Mouse (Mus musculus): ENCODE data around the gene Rhbdd3. TPM values are rescaled to one million over a fixed set of nuclear protein-coding genes. Genes with fewer than 3 reads are reported as not detected.

Gene Rhbdd3
- polyA plus RNA-seq, 1 experiment from 2014 or later: 27.9 TPM

DNA sequence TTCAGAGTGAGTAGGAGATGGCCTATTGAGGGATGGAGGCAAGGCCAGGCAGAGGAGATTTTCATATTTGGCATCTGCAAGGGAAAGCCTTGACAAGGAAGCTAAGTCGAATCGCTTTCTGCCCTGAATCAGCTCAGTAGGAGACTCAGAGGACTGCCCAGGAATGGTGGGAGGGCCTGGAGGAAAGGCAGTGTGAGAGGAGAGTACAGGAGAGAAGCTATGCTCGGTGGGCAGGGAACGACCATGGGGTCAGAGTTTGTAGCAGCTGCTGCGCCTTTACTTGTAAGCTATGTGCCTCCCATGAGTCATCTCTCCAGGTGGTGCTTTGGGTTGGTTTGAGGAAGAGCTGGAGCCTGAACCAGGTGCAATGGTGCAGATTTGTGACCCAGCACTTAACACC is 2.1 kb downstream of the Rhbdd3 start:
- no peak overlapping the region for H3K27ac ChIP-seq
- ATAC-seq (ENCODE audit: insufficient number of reproducible peaks, insufficient read depth, low FRiP score, low TSS enrichment): no peak
- peak overlapping the region; percentile 58 for H3K4me2 ChIP-seq (replicated peaks)
- no peaks in the 10 kb centered on the region for H3K9me3 ChIP-seq
- peak overlapping the region; percentile 69 for H3K4me3 ChIP-seq
- peaks cover 19% of the 10 kb centered on the region for H3K36me3 ChIP-seq
- H3K9ac ChIP-seq: no peak overlapping the region; the same call in 1 of the 2 replicates
- WGBS: 47% methylated on average over 5 of the region's 5 CpGs
- H3K27me3 ChIP-seq: no peaks in the 10 kb centered on the region
- H3K4me1 ChIP-seq: peaks cover 25% of the 10 kb centered on the region

- Histone ChIP-seq H3K9me3 (no peaks in the 10 kb centered on the region), H3K27ac (no peak overlapping the region), H3K9ac (no peak overlapping the region), H3K36me3 (peaks cover 19% of the 10 kb centered on the region), H3K4me1 (peaks cover 20% of the 10 kb centered on the region), H3K4me2 (replicated peaks) (no peak overlapping the region), H3K27me3 (no peaks in the 10 kb centered on the region), H3K4me3 (no peak overlapping the region)
- 79% methylated on average over 6 of the region's 6 CpGs for WGBS
- ATAC-seq (ENCODE audit: insufficient number of reproducible peaks, insufficient read depth, low FRiP score, low TSS enrichment): no peak
Measured at GRCm38 (mm10) chr11:5101641-5102040, 2.9 kb downstream of the Rhbdd3 start.

DNA sequence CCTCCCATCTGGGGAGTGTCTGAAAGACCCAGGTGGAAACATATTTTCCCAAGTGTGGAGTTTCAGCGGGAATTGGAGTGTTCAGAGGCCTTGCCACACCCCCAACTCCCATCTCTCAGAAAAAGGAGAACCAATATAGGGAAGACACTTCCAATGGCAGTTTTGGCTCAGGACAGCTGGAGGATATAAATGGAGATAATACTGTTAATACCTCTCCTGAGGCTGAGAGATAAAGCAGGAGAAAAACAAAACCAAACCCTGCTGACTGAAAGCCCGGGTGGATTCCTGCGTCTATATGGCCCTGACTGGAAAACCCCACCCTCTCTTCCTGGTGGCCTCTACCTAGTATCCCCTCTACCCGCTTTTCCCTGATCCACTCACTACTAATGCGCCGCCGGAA is 3.7 kb downstream of the Rhbdd3 start:
- Histone ChIP-seq H3K27ac (no peak overlapping the region), H3K4me3 (no peak overlapping the region), H3K4me1 (peaks cover 13% of the 10 kb centered on the region), H3K9ac (no peak overlapping the region), H3K9me3 (no peaks in the 10 kb centered on the region), H3K36me3 (peaks cover 19% of the 10 kb centered on the region), H3K27me3 (no peaks in the 10 kb centered on the region), H3K4me2 (replicated peaks) (no peak overlapping the region)
- ATAC-seq (ENCODE audit: insufficient number of reproducible peaks, insufficient read depth, low FRiP score, low TSS enrichment): no peak
- WGBS: 90% methylated on average over 7 of the region's 7 CpGs

GRCm38 (mm10) chr11:5103986-5104509 is 5.3 kb downstream of the Rhbdd3 start:
- Histone ChIP-seq H3K9me3 (no peaks in the 10 kb centered on the region), H3K4me2 (replicated peaks) (no peak overlapping the region), H3K36me3 (peaks cover 19% of the 10 kb centered on the region), H3K4me3 (no peak overlapping the region), H3K4me1 (peaks cover 12% of the 10 kb centered on the region), H3K27ac (no peak overlapping the region), H3K9ac (no peak overlapping the region), H3K27me3 (no peaks in the 10 kb centered on the region)
- 97% methylated on average over 4 of the region's 4 CpGs for WGBS
- no peak for ATAC-seq (ENCODE audit: insufficient number of reproducible peaks, insufficient read depth, low FRiP score, low TSS enrichment)

DNA sequence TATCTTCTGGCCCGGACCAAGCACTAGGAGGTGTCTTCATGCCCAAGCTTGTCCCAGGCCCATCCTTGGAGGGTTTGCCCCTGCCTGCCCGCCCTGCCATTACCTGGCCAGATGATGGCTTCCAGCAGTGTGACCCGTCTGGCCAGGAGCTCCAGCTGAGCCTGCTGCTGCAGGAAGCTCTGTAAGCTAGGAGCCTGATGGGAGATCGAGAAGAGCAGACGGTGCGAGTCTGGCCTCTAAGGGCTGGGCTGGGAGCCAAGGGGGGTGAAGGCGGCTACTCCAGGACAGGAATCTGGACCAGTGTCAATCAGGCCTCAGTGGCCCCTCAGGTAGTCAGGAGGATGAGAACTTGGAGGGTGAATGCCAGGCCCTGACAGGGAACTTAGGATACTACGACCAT is 10.7 kb downstream of the Rhbdd3 start:
- Histone ChIP-seq H3K9ac (no peak overlapping the region), H3K9me3 (no peaks in the 10 kb centered on the region), H3K4me1 (no peaks in the 10 kb centered on the region), H3K4me3 (no peak overlapping the region), H3K4me2 (replicated peaks) (no peak overlapping the region), H3K27ac (no peak overlapping the region), H3K36me3 (peaks cover 4% of the 10 kb centered on the region; the same call in 1 of the 2 replicates), H3K27me3 (no peaks in the 10 kb centered on the region)
- 71% methylated on average over 8 of the region's 8 CpGs for WGBS
- ATAC-seq (ENCODE audit: insufficient number of reproducible peaks, insufficient read depth, low FRiP score, low TSS enrichment): no peak

DNA sequence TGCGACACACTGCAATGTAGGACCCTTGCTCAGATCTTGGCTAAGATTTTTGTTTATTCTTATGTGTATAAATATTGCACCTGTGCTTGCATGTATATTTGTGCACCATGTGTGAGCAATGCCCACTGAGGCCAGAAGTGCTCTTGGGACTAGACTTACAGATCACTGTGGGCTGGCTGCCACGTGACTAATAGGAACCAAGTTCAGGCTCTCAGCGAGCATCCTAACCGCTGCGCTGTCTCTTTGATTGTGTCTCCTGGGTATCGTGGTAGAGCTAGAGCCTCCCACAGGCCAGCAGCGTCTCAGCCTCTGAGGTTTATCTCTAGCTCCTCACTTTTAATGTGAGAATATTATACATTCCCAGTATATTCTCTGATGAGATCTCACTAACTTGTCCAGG is 14.9 kb downstream of the Rhbdd3 start:
- no peak overlapping the region for H3K9ac ChIP-seq
- H3K27me3 ChIP-seq: no peaks in the 10 kb centered on the region
- no peak overlapping the region for H3K27ac ChIP-seq
- H3K9me3 ChIP-seq: no peaks in the 10 kb centered on the region
- H3K4me3 ChIP-seq: no peak overlapping the region
- no peaks in the 10 kb centered on the region for H3K36me3 ChIP-seq
- 78% methylated on average over 7 of the region's 7 CpGs for WGBS
- H3K4me1 ChIP-seq: no peaks in the 10 kb centered on the region
- ATAC-seq (ENCODE audit: insufficient number of reproducible peaks, insufficient read depth, low FRiP score, low TSS enrichment): no peak
- no peak overlapping the region for H3K4me2 ChIP-seq (replicated peaks)

DNA sequence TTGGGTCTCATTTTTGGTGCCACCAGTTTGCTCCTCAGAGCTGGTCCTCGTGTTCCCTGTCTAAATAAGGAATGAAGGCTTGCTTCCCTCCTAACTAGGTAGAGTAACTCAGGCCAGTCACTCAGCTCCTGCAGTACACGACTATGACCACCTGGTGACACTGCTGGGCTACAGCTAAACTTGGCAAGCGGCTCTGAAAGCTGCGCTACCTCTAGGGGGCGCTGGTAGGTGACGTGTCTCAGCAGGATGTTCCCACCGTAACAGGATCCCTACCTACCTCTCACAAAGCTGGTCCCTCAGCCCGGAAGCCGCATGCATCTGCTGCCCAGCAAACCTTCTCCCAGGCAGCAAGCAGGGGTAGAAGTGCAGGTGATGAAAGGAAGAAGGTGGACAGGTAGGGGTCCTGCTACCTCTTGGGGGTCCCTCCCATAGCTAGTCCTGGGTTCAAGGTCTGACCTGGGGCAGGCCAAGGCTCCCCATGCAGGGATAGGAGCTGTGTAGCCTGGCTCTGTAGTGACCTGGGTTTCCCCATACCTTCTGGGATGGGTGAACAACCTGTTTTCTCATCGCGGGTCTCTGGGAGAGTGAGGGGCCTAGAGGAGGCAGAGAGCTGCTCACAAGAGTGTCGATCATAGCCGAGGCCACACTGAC is 16.3 kb downstream of the Rhbdd3 start:
- Histone ChIP-seq H3K9ac (no peak overlapping the region), H3K36me3 (no peaks in the 10 kb centered on the region), H3K4me2 (replicated peaks) (no peak overlapping the region), H3K4me1 (no peaks in the 10 kb centered on the region), H3K9me3 (no peaks in the 10 kb centered on the region), H3K4me3 (no peak overlapping the region), H3K27ac (no peak overlapping the region), H3K27me3 (no peaks in the 10 kb centered on the region)
- ATAC-seq (ENCODE audit: insufficient number of reproducible peaks, insufficient read depth, low FRiP score, low TSS enrichment): no peak
- WGBS: 28% methylated on average over 13 of the region's 13 CpGs

DNA sequence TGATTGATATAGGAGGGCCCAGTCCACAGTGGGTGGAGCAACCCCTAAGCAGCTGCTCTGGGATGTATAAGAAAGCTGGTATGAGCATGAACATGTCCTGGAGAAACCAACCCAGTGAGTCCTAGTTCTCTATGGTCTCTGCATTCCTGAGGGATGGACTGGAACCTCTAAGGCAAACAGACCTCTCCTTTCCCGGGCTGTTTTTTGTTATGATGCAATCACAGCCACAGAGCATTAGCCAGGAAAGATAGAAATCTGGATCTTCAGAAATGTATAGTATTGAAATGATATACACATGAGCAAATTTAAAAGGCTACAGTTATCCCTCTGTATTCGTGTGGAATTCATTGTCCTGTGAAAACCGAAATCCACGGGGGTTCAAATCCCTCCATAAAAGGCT is 27.0 kb downstream of the Rhbdd3 start:
- Histone ChIP-seq H3K4me1 (no peaks in the 10 kb centered on the region), H3K4me3 (no peak overlapping the region), H3K4me2 (replicated peaks) (no peak overlapping the region), H3K27me3 (no peaks in the 10 kb centered on the region), H3K9me3 (no peaks in the 10 kb centered on the region), H3K36me3 (no peaks in the 10 kb centered on the region), H3K9ac (no peak overlapping the region), H3K27ac (no peak overlapping the region)
- ATAC-seq (ENCODE audit: insufficient number of reproducible peaks, insufficient read depth, low FRiP score, low TSS enrichment): no peak
- 76% methylated on average over 4 of the region's 4 CpGs for WGBS

- no peaks in the 10 kb centered on the region for H3K36me3 ChIP-seq
- H3K9ac ChIP-seq: no peak overlapping the region
- no peak overlapping the region for H3K4me3 ChIP-seq
- H3K27me3 ChIP-seq: no peaks in the 10 kb centered on the region
- no peak overlapping the region for H3K27ac ChIP-seq
- 59% methylated on average over 5 of the region's 5 CpGs for WGBS
- no peaks in the 10 kb centered on the region for H3K9me3 ChIP-seq
- H3K4me1 ChIP-seq: no peaks in the 10 kb centered on the region
- no peak; the same call in 1 of the 2 replicates for ATAC-seq (ENCODE audit: insufficient number of reproducible peaks, insufficient read depth, low FRiP score, low TSS enrichment)
- H3K4me2 ChIP-seq (replicated peaks): no peak overlapping the region
Measured at GRCm38 (mm10) chr11:5129035-5129480, 30.3 kb downstream of the Rhbdd3 start.

DNA sequence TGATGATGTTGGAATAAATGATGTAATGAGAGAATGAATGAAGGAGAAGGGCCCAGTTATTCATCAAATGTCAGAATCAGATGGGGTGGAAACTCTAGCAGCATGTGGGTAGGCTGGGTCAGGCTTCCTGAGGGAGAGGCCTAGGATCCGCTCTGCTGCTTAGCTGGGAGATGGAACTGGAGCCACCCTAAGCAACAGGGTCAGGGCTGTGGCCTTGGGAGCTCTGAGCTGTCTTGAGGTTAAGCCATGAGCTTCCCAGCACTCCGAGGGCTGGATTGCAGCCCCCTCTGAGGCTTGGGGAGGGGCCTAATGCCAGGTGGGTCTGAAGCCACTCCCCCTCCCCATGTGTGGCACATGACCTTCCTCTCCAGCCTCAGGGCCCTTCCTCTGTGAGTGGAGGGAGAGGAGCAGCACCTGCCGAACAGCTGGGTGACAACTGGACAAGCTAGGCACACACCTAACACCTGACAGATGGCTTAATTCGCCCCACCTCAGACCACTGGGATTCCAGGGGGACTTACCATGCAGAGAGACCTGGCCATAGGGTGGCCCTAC is 31.5 kb downstream of the Rhbdd3 start:
- Histone ChIP-seq H3K9ac (no peak overlapping the region), H3K4me2 (replicated peaks) (no peak overlapping the region), H3K4me3 (no peak overlapping the region), H3K27ac (no peak overlapping the region), H3K4me1 (no peaks in the 10 kb centered on the region), H3K27me3 (no peaks in the 10 kb centered on the region), H3K9me3 (no peaks in the 10 kb centered on the region), H3K36me3 (no peaks in the 10 kb centered on the region)
- no peak for ATAC-seq (ENCODE audit: insufficient number of reproducible peaks, insufficient read depth, low FRiP score, low TSS enrichment)
- WGBS: 54% methylated on average over 4 of the region's 4 CpGs

- H3K27me3 ChIP-seq: no peaks in the 10 kb centered on the region
- H3K27ac ChIP-seq: no peak overlapping the region
- no peaks in the 10 kb centered on the region for H3K9me3 ChIP-seq
- no peak overlapping the region for H3K4me3 ChIP-seq
- H3K36me3 ChIP-seq: no peaks in the 10 kb centered on the region
- no peaks in the 10 kb centered on the region for H3K4me1 ChIP-seq
- WGBS: 61% methylated on average over 4 of the region's 4 CpGs
- no peak for ATAC-seq (ENCODE audit: insufficient number of reproducible peaks, insufficient read depth, low FRiP score, low TSS enrichment)
- no peak overlapping the region for H3K4me2 ChIP-seq (replicated peaks)
- no peak overlapping the region for H3K9ac ChIP-seq
Measured at GRCm38 (mm10) chr11:5132751-5133150, 34.0 kb downstream of the Rhbdd3 start.

- Histone ChIP-seq H3K4me1 (peaks cover 7% of the 10 kb centered on the region), H3K9me3 (no peaks in the 10 kb centered on the region), H3K9ac (no peak overlapping the region), H3K27ac (no peak overlapping the region), H3K27me3 (no peaks in the 10 kb centered on the region), H3K36me3 (no peaks in the 10 kb centered on the region), H3K4me3 (no peak overlapping the region), H3K4me2 (replicated peaks) (no peak overlapping the region)
- no peak for ATAC-seq (ENCODE audit: insufficient number of reproducible peaks, insufficient read depth, low FRiP score, low TSS enrichment)
- whole genome bisulfite sequencing: 70% methylated on average over 11 of the region's 11 CpGs
Measured at GRCm38 (mm10) chr11:5135914-5136313, 37.2 kb downstream of the Rhbdd3 start.
